Mouse (Mus musculus): ENCODE data around the gene Hist1h2ac. TPM values are rescaled to one million over a fixed set of nuclear protein-coding genes. Genes with fewer than 3 reads are reported as not detected.
A peak's percentile ranks its signal among the peaks of the same experiment; 100 is the strongest.
"Not testable (repeated sequence)": the region's sequence is repeated elsewhere in the genome, so short reads cannot be mapped to it uniquely, and the experiment has no call there.

The Hist1h2ac gene
- 1.2 and 1.4 TPM in 2 replicates for polyA plus RNA-seq (2015; fragmentation: Nextera tagmentation; extraction: Ambion mirVana)

DNA sequence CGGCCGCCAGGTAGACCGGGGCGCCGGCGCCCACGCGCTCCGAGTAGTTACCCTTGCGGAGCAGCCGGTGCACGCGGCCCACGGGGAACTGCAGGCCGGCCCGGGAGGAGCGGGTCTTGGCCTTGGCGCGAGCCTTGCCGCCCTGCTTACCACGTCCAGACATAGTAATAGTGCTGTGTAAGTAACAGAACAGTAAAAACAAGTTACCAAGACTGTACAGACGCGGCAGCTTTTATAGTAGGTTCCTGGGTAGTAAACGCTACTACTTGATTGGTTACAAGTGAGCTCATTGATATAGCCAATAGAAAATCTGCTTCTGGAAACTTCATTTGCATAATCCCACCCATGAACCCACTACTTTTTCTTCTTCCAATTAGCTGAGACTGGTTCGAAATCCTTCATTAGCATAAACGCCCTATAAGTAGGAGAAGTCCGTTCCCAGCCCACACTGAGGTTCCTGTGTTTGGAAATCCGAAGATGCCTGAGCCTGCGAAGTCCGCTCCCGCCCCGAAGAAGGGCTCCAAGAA, at the start of gene Hist1h2ac, which contains the start of gene Hist1h2bc:
TSS of gene Hist1h2ac (minus strand) at position 194 of the 527 bp plus-strand sequence.
TSS of gene Hist1h2bc (plus strand) at position 445 of the 527 bp plus-strand sequence.
- H3K9me3 ChIP-seq: no peaks in the 10 kb centered on the region

DNA sequence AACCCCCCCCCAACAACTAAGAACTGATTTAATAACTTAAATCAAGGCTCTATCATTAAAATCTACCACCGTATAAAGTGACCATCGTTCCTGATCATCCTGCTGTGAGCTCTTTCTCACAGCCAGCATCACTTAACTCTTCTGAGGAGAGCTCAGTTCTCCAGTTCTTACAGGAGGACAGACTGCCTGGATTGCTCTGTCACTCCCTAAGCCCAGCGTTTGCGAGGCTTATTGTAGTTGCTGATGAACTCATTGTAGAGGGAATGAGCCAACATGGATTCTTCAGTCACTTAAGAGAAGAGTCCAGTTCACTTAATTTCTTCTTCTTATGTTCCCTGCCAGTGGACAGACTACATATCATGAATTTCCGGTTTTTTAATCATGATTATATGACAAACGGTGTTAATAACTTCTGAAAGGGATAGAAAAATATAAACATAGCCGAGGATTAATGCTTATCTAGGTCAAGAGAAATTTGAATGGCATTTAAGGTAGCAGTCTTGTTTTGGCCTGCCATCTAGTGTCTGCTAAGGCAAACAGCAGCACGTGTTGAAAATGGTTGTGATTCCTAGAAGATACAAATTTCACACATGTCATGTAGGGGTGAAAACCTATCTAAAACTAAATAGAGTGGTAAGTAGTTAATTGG, 48.5 kb upstream of the Hist1h2ac start:
- 24% methylated on average over 8 of the region's 8 CpGs for WGBS
- no peak overlapping the region for H3K27ac ChIP-seq
- no peaks in the 10 kb centered on the region for H3K27me3 ChIP-seq
- no peaks in the 10 kb centered on the region for H3K4me1 ChIP-seq
- H3K9me3 ChIP-seq: no peaks in the 10 kb centered on the region
- ATAC-seq (ENCODE audit: insufficient number of reproducible peaks, insufficient read depth, low FRiP score, low TSS enrichment, low read depth): no peak
- H3K4me2 ChIP-seq: no peak overlapping the region
- H3K4me3 ChIP-seq: no peak overlapping the region
- no peak overlapping the region for H3K9ac ChIP-seq
- H3K36me3 ChIP-seq: no peaks in the 10 kb centered on the region

More for the DNA sequence above, at the start of gene Hist1h2ac, which contains the start of gene Hist1h2bc:
- Histone ChIP-seq H3K4me2 (peak within 1 kb of the TSS; percentile 69), H3K36me3 (no peaks in the 10 kb centered on the region), H3K9ac (peak within 1 kb of the TSS; percentile 75), H3K27me3 (no peaks in the 10 kb centered on the region), H3K4me3 (peak within 1 kb of the TSS; percentile 50), H3K4me1 (peaks cover 16% of the 10 kb centered on the region), H3K27ac (peak within 1 kb of the TSS; percentile 98)
- WGBS: 0% methylated on average over 28 of the region's 32 CpGs
- peak; percentile 99 for ATAC-seq (ENCODE audit: insufficient number of reproducible peaks, insufficient read depth, low FRiP score, low TSS enrichment, low read depth)

DNA sequence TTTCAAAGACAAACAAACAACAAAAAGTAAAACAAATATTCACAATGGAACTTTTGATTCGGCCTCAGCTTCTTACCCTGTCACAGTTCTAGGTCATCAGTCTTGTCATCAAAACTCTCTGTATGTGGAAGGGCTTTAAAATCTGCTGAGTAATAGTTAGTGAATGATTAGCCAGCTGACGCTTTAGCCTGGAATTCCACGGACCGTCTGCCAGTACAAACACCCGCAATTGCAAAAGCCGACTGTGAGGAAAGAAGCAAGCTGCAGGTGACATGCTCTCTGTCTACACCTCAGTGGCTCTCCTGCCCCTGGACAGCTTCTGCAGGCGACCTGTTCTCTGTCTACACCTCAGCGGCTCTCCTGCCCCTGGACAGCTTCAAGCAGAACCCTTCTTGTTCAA, 46.7 kb upstream of the Hist1h2ac start:
- Histone ChIP-seq H3K9me3 (no peaks in the 10 kb centered on the region), H3K4me2 (no peak overlapping the region), H3K4me3 (no peak overlapping the region), H3K27ac (no peak overlapping the region), H3K4me1 (no peaks in the 10 kb centered on the region), H3K36me3 (no peaks in the 10 kb centered on the region), H3K9ac (no peak overlapping the region), H3K27me3 (no peaks in the 10 kb centered on the region)
- WGBS: 50% methylated on average over 8 of the region's 8 CpGs
- no peak for ATAC-seq (ENCODE audit: insufficient number of reproducible peaks, insufficient read depth, low FRiP score, low TSS enrichment, low read depth)

DNA sequence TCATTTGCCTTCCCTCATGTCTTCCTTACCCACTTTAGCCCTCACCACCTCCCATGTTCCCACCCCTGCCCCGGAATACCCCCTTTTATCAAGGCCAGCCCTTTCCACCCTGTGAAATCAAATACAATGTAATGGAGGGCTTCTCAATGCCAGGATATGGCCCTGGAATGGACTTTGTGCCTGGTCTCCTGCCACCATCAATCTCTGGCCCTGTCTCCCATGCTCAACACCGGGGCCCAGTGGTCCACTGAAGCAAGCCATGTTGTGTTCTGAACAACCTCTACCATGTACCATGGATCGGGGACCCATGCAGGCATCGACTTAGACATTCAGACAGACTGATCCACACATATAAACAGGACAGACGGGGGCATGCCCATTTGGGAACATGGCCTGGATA, 46.0 kb upstream of the Hist1h2ac start:
- H3K4me1 ChIP-seq: no peaks in the 10 kb centered on the region
- no peaks in the 10 kb centered on the region for H3K27me3 ChIP-seq
- 94% methylated on average over 5 of the region's 5 CpGs for WGBS
- no peaks in the 10 kb centered on the region for H3K36me3 ChIP-seq
- H3K9me3 ChIP-seq: no peaks in the 10 kb centered on the region
- no peak for ATAC-seq (ENCODE audit: insufficient number of reproducible peaks, insufficient read depth, low FRiP score, low TSS enrichment, low read depth)
- H3K27ac ChIP-seq: no peak overlapping the region
- no peak overlapping the region for H3K9ac ChIP-seq
- H3K4me3 ChIP-seq: no peak overlapping the region
- no peak overlapping the region for H3K4me2 ChIP-seq

DNA sequence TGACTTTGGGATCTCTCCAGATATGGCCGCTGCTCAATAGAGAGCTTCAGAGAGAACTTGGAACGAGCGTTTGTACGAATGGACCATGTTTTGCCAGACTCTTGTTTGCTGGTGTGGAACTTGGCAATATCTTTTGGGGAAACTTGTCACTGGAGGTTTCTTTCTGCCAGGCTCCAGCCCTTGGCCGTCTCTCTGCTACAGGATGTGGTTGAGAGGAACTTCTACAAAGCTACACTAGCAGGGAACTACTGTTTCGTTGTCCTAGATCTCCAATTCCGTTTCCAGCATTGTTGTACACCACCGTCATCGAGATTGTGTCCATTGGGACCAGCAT, 45.4 kb upstream of the Hist1h2ac start:
- no peak overlapping the region for H3K4me3 ChIP-seq
- H3K9ac ChIP-seq: no peak overlapping the region
- no peak overlapping the region for H3K4me2 ChIP-seq
- no peaks in the 10 kb centered on the region for H3K27me3 ChIP-seq
- 93% methylated on average over 9 of the region's 9 CpGs for WGBS
- no peak for ATAC-seq (ENCODE audit: insufficient number of reproducible peaks, insufficient read depth, low FRiP score, low TSS enrichment, low read depth)
- H3K27ac ChIP-seq: no peak overlapping the region
- no peaks in the 10 kb centered on the region for H3K9me3 ChIP-seq
- no peaks in the 10 kb centered on the region for H3K36me3 ChIP-seq
- H3K4me1 ChIP-seq: no peaks in the 10 kb centered on the region

DNA sequence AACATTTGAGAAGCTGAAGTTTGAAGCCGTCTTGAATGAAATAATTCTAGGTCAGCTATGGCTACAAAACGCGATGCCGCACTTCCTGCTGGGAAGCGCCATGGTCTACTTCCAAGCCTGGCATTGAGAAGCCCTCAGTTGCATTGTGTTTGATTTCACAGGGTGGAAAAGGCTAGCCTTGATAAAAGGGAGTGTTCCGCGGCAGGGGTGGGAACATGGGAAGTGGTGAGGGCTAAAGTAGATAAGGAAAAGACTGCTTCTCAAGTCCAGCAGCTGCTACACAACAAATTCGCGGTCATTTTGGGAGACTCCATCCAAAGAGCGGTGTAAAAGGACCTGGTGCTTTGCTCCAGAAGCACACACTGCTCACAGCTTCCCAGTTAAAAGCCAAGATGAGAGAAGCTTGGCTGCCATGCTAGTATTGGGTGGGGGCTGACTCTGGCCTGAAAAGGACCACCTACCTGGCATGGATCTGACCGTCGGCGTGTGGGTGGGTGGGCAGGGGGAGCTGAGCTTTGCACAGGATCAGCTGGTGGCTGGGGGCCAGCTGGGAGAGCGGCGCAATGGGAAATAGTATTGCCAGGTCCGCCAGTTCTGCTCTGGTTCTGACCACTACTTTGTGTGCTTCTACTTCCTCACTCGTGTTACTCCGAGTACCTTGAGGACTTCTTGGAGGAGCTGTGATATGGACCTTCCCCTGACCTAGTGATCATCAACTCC, 44.9 kb upstream of the Hist1h2ac start:
- H3K4me2 ChIP-seq: no peak overlapping the region
- H3K9ac ChIP-seq: no peak overlapping the region
- no peaks in the 10 kb centered on the region for H3K36me3 ChIP-seq
- no peak overlapping the region for H3K4me3 ChIP-seq
- H3K27ac ChIP-seq: no peak overlapping the region
- ATAC-seq (ENCODE audit: insufficient number of reproducible peaks, insufficient read depth, low FRiP score, low TSS enrichment, low read depth): no peak
- 90% methylated on average over 18 of the region's 18 CpGs for WGBS
- no peaks in the 10 kb centered on the region for H3K4me1 ChIP-seq
- H3K27me3 ChIP-seq: no peaks in the 10 kb centered on the region
- H3K9me3 ChIP-seq: no peaks in the 10 kb centered on the region

DNA sequence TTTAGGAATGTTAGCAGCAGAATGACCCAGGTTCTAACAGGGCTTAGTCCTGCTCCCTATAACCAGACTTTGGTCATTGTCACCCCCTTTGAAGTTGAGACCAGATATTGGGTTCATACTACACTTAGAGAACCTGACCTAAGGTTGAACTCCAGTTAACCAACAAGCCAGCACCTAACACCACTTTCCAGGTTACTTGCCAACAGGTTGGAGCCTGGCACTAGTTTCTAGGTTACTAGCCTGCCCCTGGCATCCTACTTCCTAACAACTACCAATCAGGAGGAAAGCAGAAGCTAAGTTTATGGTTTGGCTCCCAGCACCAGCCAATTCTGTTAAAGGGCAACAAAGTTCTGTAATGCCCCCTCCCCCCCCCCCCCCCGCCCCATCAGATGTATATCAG, 41.5 kb upstream of the Hist1h2ac start:
- no peak overlapping the region for H3K27ac ChIP-seq
- H3K4me3 ChIP-seq: no peak overlapping the region
- no peak for ATAC-seq (ENCODE audit: insufficient number of reproducible peaks, insufficient read depth, low FRiP score, low TSS enrichment, low read depth)
- H3K9ac ChIP-seq: no peak overlapping the region
- no peaks in the 10 kb centered on the region for H3K36me3 ChIP-seq
- H3K4me1 ChIP-seq: no peaks in the 10 kb centered on the region
- no peaks in the 10 kb centered on the region for H3K9me3 ChIP-seq
- WGBS: 40% methylated on average over 1 of the region's 1 CpGs
- no peak overlapping the region for H3K4me2 ChIP-seq
- no peaks in the 10 kb centered on the region for H3K27me3 ChIP-seq

DNA sequence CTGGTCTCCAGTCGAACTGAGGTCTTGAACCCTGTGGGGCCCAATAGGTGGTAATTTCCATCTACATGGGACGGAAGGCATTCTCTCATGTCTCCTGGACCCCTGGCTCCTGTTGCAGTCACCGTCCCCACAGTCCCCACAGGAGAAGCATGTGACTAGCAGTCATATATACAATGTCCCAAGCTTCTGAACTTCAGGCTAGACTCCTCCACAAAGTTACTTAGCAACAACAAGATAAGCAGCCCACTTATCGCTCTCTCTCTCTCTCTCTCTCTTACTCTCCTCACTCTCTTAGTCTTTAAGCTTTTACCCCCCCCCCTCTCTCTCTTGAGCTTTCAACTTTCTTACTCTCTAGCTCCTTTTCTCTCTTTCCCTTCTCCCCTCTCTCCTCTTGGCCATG, 40.5 kb upstream of the Hist1h2ac start:
- no peak overlapping the region for H3K4me2 ChIP-seq
- 92% methylated on average over 4 of the region's 4 CpGs for WGBS
- no peaks in the 10 kb centered on the region for H3K9me3 ChIP-seq
- H3K27me3 ChIP-seq: no peaks in the 10 kb centered on the region
- no peak for ATAC-seq (ENCODE audit: insufficient number of reproducible peaks, insufficient read depth, low FRiP score, low TSS enrichment, low read depth)
- H3K4me3 ChIP-seq: no peak overlapping the region
- H3K36me3 ChIP-seq: no peaks in the 10 kb centered on the region
- H3K9ac ChIP-seq: no peak overlapping the region
- H3K4me1 ChIP-seq: no peaks in the 10 kb centered on the region
- no peak overlapping the region for H3K27ac ChIP-seq

DNA sequence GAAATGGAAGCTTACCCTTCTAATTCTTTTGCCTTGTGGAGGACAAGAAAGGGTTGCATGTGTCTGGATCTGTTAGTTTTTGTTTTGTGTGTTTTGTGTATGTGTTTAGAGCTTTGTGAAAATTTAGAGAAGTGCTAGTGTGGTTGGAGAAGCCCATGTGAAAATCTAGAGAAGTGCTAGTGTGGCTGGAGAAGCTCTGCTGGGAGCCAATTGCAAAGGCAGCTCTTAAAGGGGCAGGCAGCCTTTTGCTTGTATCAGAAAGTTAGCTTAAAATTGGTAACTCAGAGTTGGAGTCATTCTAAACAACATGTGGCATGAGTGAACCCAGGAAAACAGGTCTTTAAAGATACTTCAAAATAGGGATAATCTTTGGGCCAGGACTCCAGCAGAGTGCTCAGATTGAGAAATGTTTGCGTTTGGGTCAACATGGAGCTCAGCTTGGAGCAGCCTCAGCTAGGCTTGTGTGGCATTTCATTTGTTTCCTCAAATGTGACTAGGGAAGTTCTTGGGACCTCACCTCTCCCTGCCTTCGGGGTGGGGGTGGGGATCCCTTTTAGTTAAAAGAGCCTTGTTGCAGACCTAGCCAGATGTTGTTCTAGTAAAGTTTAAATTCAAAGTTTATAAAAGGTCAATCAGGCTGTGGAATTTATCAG, 34.0 kb upstream of the Hist1h2ac start:
- H3K27me3 ChIP-seq; H3K4me2 ChIP-seq; H3K9ac ChIP-seq; H3K9me3 ChIP-seq; H3K27ac ChIP-seq; H3K36me3 ChIP-seq; H3K4me1 ChIP-seq; H3K4me3 ChIP-seq; ATAC-seq (ENCODE audit: insufficient number of reproducible peaks, insufficient read depth, low FRiP score, low TSS enrichment, low read depth): not testable (repeated sequence)
- 16% methylated on average over 2 of the region's 2 CpGs for WGBS

DNA sequence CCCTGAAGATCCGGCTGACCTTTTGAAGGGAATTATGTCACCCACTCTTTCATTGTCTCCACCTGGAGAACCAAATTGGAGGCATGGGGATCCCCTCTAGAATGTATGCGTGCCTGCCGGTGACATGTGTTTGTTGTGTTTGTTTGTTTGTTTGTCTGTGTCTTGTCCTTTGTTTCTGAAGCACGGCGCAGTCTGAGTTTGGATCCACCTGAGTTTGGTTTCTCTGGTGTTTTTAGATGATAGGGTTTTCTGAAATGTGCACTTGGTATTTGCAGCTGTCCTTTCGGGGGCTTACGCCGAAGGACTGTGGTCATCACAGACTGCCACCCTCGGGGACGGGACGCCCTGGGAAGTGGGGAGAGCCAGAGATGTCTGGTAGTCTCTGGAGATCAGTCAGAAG, 33.4 kb upstream of the Hist1h2ac start:
- 56% methylated on average over 11 of the region's 11 CpGs for WGBS
- Histone ChIP-seq H3K27me3 (no peaks in the 10 kb centered on the region), H3K9me3 (no peaks in the 10 kb centered on the region), H3K4me1 (no peaks in the 10 kb centered on the region), H3K9ac (no peak overlapping the region), H3K4me2 (no peak overlapping the region), H3K27ac (no peak overlapping the region), H3K4me3 (no peak overlapping the region), H3K36me3 (no peaks in the 10 kb centered on the region)
- ATAC-seq (ENCODE audit: insufficient number of reproducible peaks, insufficient read depth, low FRiP score, low TSS enrichment, low read depth): no peak

DNA sequence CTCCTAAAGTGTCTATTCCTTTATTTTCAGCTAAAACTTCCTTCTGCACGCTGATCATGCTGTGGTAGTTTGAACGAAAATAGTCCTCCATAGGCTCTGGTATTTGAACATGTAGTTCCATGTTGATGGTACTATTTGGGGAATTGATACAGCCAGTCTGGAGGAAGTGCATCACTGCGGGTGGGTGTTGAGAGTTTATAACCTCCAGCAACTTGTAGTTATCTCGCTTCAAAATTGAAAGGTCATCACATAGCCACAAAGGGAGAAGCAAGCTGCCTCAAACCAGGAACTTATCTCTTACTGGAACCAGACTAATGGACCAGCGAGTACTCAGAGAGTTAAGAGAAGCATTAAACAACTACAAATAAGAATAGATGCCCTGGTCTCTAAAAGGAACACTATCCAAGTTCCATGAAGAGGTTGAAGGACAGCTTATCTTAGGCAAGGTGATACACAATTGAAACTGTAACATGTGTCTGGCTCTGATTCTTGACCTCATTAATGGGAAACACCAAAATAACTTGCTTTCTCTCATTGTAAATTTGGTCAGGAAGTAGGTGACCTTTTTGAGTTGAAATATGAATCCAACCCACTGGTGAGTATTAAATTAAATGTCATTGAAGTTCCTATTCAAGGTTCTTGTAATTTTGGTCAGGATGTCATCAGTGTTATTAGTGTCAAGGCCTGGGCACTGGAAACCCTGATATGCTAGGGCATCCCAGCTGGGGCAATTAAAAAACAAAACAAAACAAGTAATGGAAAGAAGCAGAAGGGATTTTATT, 32.7 kb upstream of the Hist1h2ac start:
- Histone ChIP-seq H3K4me3 (no peak overlapping the region), H3K27ac (no peak overlapping the region), H3K4me1 (no peaks in the 10 kb centered on the region), H3K9me3 (no peaks in the 10 kb centered on the region), H3K36me3 (no peaks in the 10 kb centered on the region), H3K9ac (no peak overlapping the region), H3K4me2 (no peak overlapping the region), H3K27me3 (no peaks in the 10 kb centered on the region)
- no peak for ATAC-seq (ENCODE audit: insufficient number of reproducible peaks, insufficient read depth, low FRiP score, low TSS enrichment, low read depth)
- WGBS: 85% methylated on average over 5 of the region's 5 CpGs
